In genomic region chr11:80300551-80301315, GRCm38 (mm10) we compare ENCODE assay signal across 8 mouse cellular contexts. TPM values are rescaled to one million over a fixed set of nuclear protein-coding genes. Genes with fewer than 3 reads are reported as not detected.
A peak's percentile ranks its signal among the peaks of the same experiment; 100 is the strongest.
DNase-seq lines count a peak whose midpoint lies in the region; ATAC-seq and TF ChIP-seq lines count a peak whose summit lies in the region.

Gene Rhbdl3 (plus strand): TSS chr11:80300912.

- peak; percentile 58 for DNase-seq in layer of hippocampus, adult 11-12 months (ENCODE audit: low spot score)
- no peak for DNase-seq in layer of hippocampus, adult 9-10 months (ENCODE audit: low spot score)
- peak; percentile 64 for DNase-seq in embryonic facial prominence, embryonic 11.5 days (ENCODE audit: low spot score)
- peak; percentile 21 for DNase-seq in liver
- DNase-seq in naive thymus-derived CD4-positive, alpha-beta T cell, adult 2 months (ENCODE audit: low read depth): peak; percentile 69

- H3K4me2 ChIP-seq in embryonic facial prominence, embryonic 11.5 days (ENCODE audit: low read depth, low read length): peak within 1 kb of the TSS; percentile 100
- peak within 1 kb of the TSS; percentile 100 for H3K4me2 ChIP-seq in heart, embryonic 11.5 days
- H3K4me2 ChIP-seq in kidney, embryonic 14.5 days (replicated peaks; ENCODE audit: low read depth, low read length): peak within 1 kb of the TSS; percentile 100

- no peak for TF ChIP-seq CTCF in testis, adult 2 months (IDR thresholded peaks at IDR 0.05; ENCODE audit: control insufficient read depth, insufficient read depth, insufficient replicate concordance, low read depth, low read length)

- H3K4me1 ChIP-seq in embryonic facial prominence, embryonic 11.5 days (ENCODE audit: control insufficient read depth, insufficient read depth, low read length): 0 out of 2 replicates have a peak, but pooled peaks cover 5% of the 10 kb centered on the region
- peaks cover 13% of the 10 kb centered on the region; the same call in 1 of the 2 replicates for H3K4me1 ChIP-seq in heart, embryonic 11.5 days (ENCODE audit: control insufficient read depth, insufficient read depth, low read length)
- peaks cover 11% of the 10 kb centered on the region; the same call in 1 of the 2 replicates for H3K4me1 ChIP-seq in kidney, embryonic 14.5 days (ENCODE audit: control insufficient read depth, insufficient read depth, low read length)
- peaks cover 20% of the 10 kb centered on the region for H3K4me1 ChIP-seq in testis, adult 2 months (ENCODE audit: control insufficient read depth, insufficient read depth, low read length)

- 0 out of 2 replicates have a peak within 1 kb of the TSS, but pooled peaks have one; percentile 13 for H3K27ac ChIP-seq in embryonic facial prominence, embryonic 11.5 days (replicated peaks; ENCODE audit: low read depth, low read length)
- H3K27ac ChIP-seq in heart, embryonic 11.5 days (ENCODE audit: low read depth, low read length): no peak within 1 kb of the TSS
- H3K27ac ChIP-seq in kidney, embryonic 14.5 days (ENCODE audit: low read depth, low read length): no peak within 1 kb of the TSS
- no peak within 1 kb of the TSS for H3K27ac ChIP-seq in testis, adult 2 months (ENCODE audit: control insufficient read depth, insufficient read depth, low read depth, low read length)

- H3K4me3 ChIP-seq in embryonic facial prominence, embryonic 11.5 days (ENCODE audit: low read depth, low read length): peak within 1 kb of the TSS; percentile 68
- H3K4me3 ChIP-seq in heart, embryonic 11.5 days (ENCODE audit: low read depth, low read length): peak within 1 kb of the TSS; percentile 66
- peak within 1 kb of the TSS; percentile 70 for H3K4me3 ChIP-seq in kidney, embryonic 14.5 days (ENCODE audit: low read length)
- peak within 1 kb of the TSS; percentile 57 for H3K4me3 ChIP-seq in testis, adult 2 months (ENCODE audit: control insufficient read depth, low read depth, low read length)

- ATAC-seq in embryonic facial prominence, embryonic 11.5 days (replicated peaks; ENCODE audit: insufficient number of reproducible peaks, low FRiP score, low TSS enrichment, low read depth): peak; percentile 48
- 0 out of 2 replicates have a peak, but pooled peaks have one; percentile 56 for ATAC-seq in heart, embryonic 11.5 days (replicated peaks; ENCODE audit: insufficient number of reproducible peaks, low FRiP score, low TSS enrichment)
- peak; percentile 60 for ATAC-seq in kidney, embryonic 14.5 days (ENCODE audit: low FRiP score, low TSS enrichment)

- H3K9me3 ChIP-seq in embryonic facial prominence, embryonic 11.5 days (replicated peaks; ENCODE audit: control insufficient read depth, low read length): no peaks in the 10 kb centered on the region
- no peaks in the 10 kb centered on the region for H3K9me3 ChIP-seq in heart, embryonic 11.5 days (replicated peaks; ENCODE audit: control insufficient read depth, low read length)
- H3K9me3 ChIP-seq in kidney, embryonic 14.5 days (ENCODE audit: control insufficient read depth, low read length): peaks cover 2% of the 10 kb centered on the region; the same call in 1 of the 2 replicates

- no peaks in the 10 kb centered on the region for H3K36me3 ChIP-seq in embryonic facial prominence, embryonic 11.5 days (replicated peaks; ENCODE audit: control insufficient read depth, insufficient read depth, low read depth, low read length)
- H3K36me3 ChIP-seq in heart, embryonic 11.5 days (ENCODE audit: control insufficient read depth, insufficient read depth, low read length): no peaks in the 10 kb centered on the region
- H3K36me3 ChIP-seq in kidney, embryonic 14.5 days (ENCODE audit: control insufficient read depth, insufficient read depth, low read length): no peaks in the 10 kb centered on the region
- no peaks in the 10 kb centered on the region for H3K36me3 ChIP-seq in testis, adult 2 months (ENCODE audit: control insufficient read depth, insufficient read depth, low read length)

- WGBS in embryonic facial prominence, embryonic 11.5 days: under 1% methylated on average over 76 of the region's 81 CpGs
- WGBS in heart, embryonic 11.5 days (ENCODE audit: insufficient replicate concordance): 1% methylated on average over 64 of the region's 81 CpGs
- WGBS in kidney, embryonic 14.5 days: under 1% methylated on average over 42 of the region's 81 CpGs

- TF ChIP-seq POLR2A in testis, adult 2 months (IDR thresholded peaks at IDR 0.05; ENCODE audit: control insufficient read depth, low read depth, low read length): no peak

- peak within 1 kb of the TSS; percentile 63 for H3K9ac ChIP-seq in embryonic facial prominence, embryonic 11.5 days (replicated peaks; ENCODE audit: low read length)
- H3K9ac ChIP-seq in heart, embryonic 11.5 days (ENCODE audit: low read depth, low read length): peak within 1 kb of the TSS; percentile 56
- H3K9ac ChIP-seq in kidney, embryonic 14.5 days (ENCODE audit: low read depth, low read length): peak within 1 kb of the TSS; percentile 68

- peaks cover 34% of the 10 kb centered on the region for H3K27me3 ChIP-seq in embryonic facial prominence, embryonic 11.5 days (ENCODE audit: control insufficient read depth, insufficient read depth, low read length)
- peaks cover 61% of the 10 kb centered on the region for H3K27me3 ChIP-seq in heart, embryonic 11.5 days (ENCODE audit: control insufficient read depth, insufficient read depth, low read length)
- H3K27me3 ChIP-seq in kidney, embryonic 14.5 days (ENCODE audit: control insufficient read depth, insufficient read depth, low read length): peaks cover 38% of the 10 kb centered on the region
- H3K27me3 ChIP-seq in testis, adult 2 months (ENCODE audit: control insufficient read depth, insufficient read depth, low read length): no peaks in the 10 kb centered on the region

RNA-seq across cellular contexts. Expression of gene Rhbdl3, which starts in this region (rescaled TPM):
- 3.2 and 4.0 TPM in 2 replicates for polyA plus RNA-seq in embryonic facial prominence, embryonic 11.5 days (2014; fragmentation: Nextera tagmentation; extraction: Ambion mirVana)
- 0.27 and 0.35 TPM in 2 replicates for polyA plus RNA-seq in heart, embryonic 11.5 days (2014; fragmentation: Nextera tagmentation; extraction: Ambion mirVana)
- 1.1 and 1.3 TPM in 2 replicates for polyA plus RNA-seq in kidney, embryonic 14.5 days (2014; fragmentation: Nextera tagmentation; extraction: Ambion mirVana)
- polyA plus RNA-seq in testis, adult 2 months (2012; rRNA removed): 0.54 and 0.78 TPM in 2 replicates

Comparison
In these comparisons a context has a peak if more than half of its experiments do, and no peak if none do; other contexts are left out.
1. Peak in ATAC-seq, H3K4me3 ChIP-seq, H3K9ac ChIP-seq and H3K4me2 ChIP-seq in heart, embryonic 11.5 days; RNA of the gene not detected or under 1 TPM.